Mouse (Mus musculus) bone marrow macrophage, adult 2 months (primary cell): Measurements from ENCODE around the gene Nfix.

Experiments used
- CTCF ChIP-seq: IDR thresholded peaks from 2 replicates; pipeline ENCODE4 v1.5.1; 2012; ENCODE audit warnings: low read depth, mild to moderate bottlenecking, low read length, moderate library complexity
- POLR2A ChIP-seq: IDR thresholded peaks from 2 replicates; pipeline ENCODE4 v1.6.1; 2012; ENCODE audit warnings: mild to moderate bottlenecking, low read depth, low read length, borderline replicate concordance

DNA sequence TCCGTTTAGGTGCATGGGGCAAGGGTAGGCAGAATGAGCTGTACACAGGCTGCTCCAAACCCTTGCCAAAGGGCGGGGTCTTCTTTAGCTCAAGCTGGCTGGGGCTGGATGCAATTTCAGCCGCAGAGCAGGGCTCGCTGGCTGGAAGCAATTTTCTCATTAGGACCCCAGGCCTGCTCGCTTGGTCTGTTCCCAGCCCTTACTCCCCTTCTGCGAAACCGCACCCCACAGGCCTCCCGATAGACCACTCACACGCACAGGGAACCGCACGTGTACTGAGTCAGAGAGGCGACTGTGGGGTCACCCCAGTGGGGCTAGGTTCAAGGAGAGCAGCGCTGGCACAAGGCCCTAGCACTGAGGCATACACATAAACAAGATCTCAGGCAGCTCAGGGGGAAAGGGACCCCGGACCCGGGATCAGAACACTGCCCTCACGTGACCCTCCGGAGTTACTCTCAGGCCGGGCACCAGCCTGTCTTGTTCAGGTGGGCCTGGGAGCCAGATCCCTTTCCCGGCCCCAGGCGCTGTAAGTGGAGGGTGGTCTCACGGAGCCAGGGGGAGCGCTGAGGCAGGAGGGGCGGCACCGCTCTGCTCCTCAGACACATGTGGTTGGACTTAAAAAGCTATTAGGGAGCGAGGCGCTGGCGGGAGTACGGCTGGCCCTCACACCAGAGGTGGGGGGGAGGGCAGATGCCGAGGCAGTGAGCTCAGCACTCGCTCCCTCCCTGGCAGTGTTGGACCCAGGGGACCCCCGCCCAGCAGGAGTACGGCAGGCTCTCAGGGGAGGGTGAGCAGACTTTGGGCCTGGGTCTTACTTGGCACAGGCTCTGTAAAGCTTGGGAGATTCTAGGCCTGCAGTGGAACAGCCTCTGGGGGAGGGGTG, 57.7 kb downstream of the Nfix start:
- no peak for TF ChIP-seq CTCF
- no peak for TF ChIP-seq POLR2A
